Mouse (Mus musculus) pancreas, adult 10 weeks (tissue): ENCODE data around the gene Ift57. TPM values are rescaled to one million over a fixed set of nuclear protein-coding genes. Genes with fewer than 3 reads are reported as not detected.

Source experiments
- polyA plus RNA-seq: library from polyadenylated mRNA; stranded (reverse); fragments of 350-450 nt; fragmentation: Illumina TruSeq; extraction: RNeasy Lipid Tissue Mini Kit (QIAGEN cat#74804); gene quantifications from one replicate; pipeline ENCODE4 v1.2.3, GENCODE M21; 2015; ENCODE audit warnings: low read depth, low replicate concordance; ENCODE audit not compliant: insufficient read depth

Ift57 gene
- 5.8 TPM for polyA plus RNA-seq

DNA sequence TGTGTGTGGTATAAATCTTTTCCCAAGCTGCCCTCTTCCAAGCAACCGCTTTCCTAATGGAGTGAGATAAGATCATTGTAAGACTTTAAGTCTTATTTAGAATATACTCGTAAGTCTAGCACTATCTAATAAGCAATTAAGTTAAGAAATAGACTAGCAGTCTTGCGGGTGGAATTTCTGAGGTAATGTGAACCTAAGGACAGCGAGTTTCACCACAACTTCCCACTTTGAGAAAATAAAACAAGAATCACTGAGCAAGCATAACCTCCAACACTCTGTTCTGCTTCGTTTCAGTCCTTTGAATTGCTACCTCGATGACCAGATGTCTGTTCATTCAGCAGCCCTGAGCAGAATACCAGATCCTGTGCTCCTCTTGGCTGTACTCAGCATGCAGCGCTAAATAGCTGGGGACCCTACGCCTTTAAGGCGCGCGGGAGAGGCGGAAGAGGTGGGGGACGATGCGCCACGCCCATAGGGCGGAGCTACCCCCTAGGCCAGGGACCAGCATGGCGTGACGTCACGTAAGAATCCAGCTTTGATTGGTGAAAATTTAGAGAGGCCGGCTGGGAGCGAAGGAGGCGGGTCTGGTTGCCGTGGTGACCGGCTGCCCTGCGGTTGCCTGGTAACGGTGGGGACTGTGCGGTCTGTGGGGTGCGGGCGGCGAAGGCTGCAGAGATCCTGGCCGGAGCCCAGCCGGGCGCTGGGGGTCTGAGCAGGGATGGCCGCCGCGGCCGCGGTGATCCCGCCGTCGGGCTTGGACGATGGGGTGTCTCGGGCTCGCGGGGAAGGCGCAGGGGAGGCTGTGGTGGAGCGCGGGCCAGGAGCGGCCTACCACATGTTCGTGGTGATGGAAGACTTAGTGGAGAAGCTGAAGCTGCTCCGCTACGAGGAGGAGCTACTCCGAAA is at the start of gene Ift57:
Ift57 (plus strand) TSS at position 614 of the 906 bp plus-strand sequence.

DNA sequence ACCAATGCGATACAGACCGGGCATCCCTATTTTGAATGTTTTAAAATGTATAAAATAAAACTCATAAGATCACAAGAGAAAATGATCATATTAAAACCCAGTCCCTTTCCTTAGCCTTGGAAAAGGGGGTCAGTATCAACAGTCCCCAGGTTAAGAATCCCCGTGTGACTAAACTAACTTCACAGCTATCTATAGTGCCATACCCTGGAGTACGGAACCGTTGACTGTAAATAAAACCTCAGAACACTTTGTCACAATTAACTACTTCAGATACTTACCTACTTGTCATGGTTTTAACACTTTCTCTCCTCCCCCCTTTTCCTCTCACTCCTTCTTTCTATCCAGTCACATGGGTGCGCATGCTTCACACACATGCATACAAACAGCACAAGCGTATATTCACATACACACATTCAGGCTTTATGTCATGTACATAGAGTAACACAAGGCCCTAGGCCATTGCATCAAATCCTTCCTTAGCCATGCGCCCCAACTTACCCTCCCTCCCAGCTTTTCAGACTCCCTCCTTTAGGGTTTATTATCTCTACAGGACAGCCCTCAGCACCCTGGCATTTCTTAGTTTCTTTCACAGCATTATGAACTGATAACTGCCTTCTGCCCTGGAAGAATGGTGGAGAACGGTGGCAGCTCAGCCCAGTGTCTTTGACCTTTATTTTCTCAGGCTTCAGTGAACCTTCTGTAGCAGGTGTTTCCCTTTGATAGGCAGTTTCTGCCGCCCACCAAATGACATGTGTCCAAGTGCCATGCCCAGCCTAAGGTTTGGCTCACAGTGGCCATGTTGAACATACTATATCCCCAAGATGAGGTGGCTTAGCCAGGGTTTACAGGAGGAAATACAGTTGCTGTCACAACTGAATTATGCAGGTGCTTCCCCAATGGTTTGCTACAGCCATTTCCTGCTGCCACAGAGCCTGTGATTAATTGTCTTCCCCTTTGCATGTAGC is 100.8 kb downstream of the Ift57 start, which contains the start of gene Cd47:
Cd47 (plus strand) TSS at position 937 of the 965 bp plus-strand sequence.

Other genes starting within 250 kb of the Ift57 start
- 16.1 TPM for gene Cd47, start 101.3 kb downstream of the Ift57 start, polyA plus RNA-seq